In genomic region chr4:83979088-83979487, GRCm38 (mm10) we compare ENCODE assay signal across 15 mouse cellular contexts.
"Had no signal": no experiment of that assay in that cellular context is flagged by ENCODE, and none has a peak within 500 bp of the region (broad histone marks: within the 10 kb centered on the region; RNA-seq: fewer than 3 reads in every experiment).

No protein-coding gene starts in this region.

- H3K4me1 ChIP-seq: liver, embryonic 12.5 days; midbrain, embryonic 13.5 days had no signal

- H3K4me3 ChIP-seq: liver, embryonic 12.5 days; midbrain, embryonic 10.5 days; midbrain, embryonic 13.5 days; neural tube, embryonic 12.5 days; stomach, embryonic 15.5 days had no signal

- H3K4me2 ChIP-seq: liver, embryonic 12.5 days; midbrain, embryonic 13.5 days; neural tube, embryonic 12.5 days; stomach, embryonic 15.5 days had no signal

- H3K9me3 ChIP-seq: liver, embryonic 12.5 days; midbrain, embryonic 10.5 days; midbrain, embryonic 13.5 days; neural tube, embryonic 12.5 days; stomach, embryonic 15.5 days had no signal

- H3K27me3 ChIP-seq: liver, embryonic 12.5 days; stomach, embryonic 15.5 days had no signal

- ATAC-seq: liver, embryonic 12.5 days; midbrain, embryonic 13.5 days; midbrain, embryonic 16.5 days had no signal

- H3K27ac ChIP-seq: liver, embryonic 12.5 days; liver, embryonic 14.5 days; midbrain, embryonic 10.5 days; midbrain, embryonic 13.5 days; neural tube, embryonic 12.5 days; stomach, embryonic 15.5 days; stomach, postnatal 0 days had no signal

- H3K36me3 ChIP-seq: liver, embryonic 12.5 days; midbrain, embryonic 10.5 days; midbrain, embryonic 13.5 days; neural tube, embryonic 12.5 days; stomach, embryonic 15.5 days had no signal

- DNase-seq: lung, adult 2 months; lung, postnatal 10 days; lung, postnatal 4 days; right cerebral cortex, postnatal 14 days; thymus, adult 2 months; thymus, postnatal 14 days; thymus, postnatal 36 days had no signal
